Mouse (Mus musculus) ovary, postnatal 10 days (tissue): ENCODE data around the gene Fjx1.

Experiments used
- DNase-seq: peaks from one replicate; pipeline ENCODE4 v3.0.0; 2022; ENCODE audit warnings: low spot score

Gene Fjx1

DNA sequence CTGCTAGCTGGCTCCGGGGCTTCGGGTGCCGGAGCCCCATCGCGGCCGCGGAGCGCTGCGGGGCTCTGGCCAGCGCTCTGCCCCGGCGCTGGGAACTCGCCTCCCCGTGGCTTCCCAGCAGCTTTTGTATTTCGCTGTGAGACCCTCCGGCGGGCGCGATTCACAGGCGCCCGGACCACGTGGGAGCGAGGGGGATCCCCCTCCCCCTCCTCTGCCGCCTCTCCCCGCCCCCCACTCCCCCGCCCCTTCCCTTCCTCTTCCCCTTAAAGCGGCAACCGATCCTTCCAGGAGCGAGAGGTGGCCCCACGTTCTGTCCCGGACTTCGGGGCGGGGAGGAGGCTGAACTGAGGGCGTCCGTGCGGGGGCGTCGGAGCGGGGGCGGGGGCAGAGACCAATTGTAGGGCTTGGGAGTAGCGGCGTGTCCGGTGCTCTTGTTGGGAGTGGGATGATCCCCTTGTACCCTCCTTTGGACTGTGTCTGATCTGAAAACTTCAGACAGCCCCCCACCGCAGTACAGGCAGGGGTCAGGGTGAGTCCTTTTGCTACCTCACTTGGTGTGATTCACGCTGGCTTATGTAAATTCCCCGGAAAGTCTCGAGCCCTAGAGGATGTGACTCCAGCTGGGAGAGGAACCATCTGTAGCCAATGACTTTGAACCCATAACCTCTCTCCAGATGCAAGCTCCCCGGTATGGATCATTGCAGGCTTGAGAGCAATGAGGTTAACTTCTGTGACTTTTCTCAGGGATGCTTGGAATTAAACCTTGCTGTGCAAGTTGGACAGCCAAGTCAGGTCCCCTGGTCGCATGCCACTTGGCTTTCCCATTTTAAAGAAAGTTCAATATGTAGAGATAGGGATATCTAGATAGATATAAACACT, at the start of gene Fjx1:
Fjx1 (minus strand) TSS at position 829 of the 879 bp plus-strand sequence.
- DNase-seq = peak; percentile 9

DNA sequence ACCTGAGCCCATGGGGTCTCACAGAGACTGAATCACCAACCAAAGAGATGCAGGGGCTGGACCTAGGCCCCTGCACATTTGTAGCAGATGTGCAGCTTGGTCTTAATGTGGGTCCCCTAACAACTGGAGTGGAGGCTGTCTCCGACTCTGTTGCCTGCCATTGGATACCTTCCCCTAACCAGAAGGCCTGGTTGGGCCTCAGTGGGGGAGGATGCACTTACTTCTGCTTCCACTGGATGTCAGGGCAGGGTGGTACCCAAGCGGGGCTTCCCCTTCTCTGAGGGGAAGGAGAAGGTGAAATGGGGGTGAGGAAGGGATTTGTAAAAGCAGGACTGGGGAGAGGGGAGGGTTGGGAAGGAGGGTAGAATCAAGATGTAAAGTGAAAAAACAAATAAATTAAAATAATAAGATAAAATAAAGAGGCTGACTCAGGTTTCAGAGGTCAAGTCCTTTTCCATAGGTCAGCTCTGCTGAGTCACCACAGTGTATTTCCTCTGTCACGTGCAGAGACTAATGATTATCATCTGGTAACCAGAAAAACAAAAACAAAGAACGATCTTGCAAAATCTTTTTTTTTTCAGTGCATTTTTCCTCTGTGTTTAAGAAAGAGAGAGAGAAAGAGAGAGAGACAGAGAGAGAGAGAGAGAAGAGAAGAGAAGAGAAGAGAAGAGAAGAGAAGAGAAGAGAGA, 47.8 kb upstream of the Fjx1 start:
- DNase-seq = no peak

DNA sequence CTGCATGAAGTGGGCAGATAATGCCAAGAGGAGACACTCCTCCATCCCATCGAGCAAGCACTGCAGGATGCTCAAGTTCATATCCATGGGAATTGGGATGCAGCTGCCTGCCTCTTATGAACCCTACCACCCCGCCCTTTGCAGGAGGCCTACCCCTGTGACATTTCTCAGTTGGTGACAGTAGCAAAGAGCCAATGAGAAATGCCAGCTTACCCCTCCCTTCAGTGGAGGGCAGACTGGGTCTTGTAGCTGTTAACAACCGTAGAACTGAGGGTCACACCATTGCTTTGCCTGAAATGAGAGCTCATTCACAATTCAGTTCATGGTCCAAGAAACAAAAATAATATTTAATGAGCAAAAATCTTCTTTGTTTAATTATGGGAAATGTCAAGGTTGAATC, 28.4 kb upstream of the Fjx1 start:
- no peak for DNase-seq

DNA sequence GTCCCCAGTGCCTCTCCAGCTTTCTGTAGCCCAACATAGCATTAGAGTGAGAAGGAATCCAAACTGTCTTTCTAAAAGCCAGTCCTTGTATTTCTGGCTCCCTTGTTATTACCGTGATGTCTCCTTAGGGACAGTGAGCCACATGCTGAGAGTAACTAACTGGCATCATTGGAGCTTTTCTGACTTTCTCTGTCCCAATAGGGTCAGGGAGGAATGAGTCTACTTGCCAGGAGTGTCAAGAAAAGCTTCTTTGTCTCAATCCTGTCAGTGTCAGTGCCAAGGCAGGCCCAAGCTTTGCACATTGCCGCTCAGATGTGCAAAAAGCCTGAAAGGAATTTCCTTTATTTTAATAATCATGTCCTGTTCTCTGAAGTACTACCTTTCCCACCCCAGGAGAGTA, 23.8 kb upstream of the Fjx1 start:
- DNase-seq = no peak

DNA sequence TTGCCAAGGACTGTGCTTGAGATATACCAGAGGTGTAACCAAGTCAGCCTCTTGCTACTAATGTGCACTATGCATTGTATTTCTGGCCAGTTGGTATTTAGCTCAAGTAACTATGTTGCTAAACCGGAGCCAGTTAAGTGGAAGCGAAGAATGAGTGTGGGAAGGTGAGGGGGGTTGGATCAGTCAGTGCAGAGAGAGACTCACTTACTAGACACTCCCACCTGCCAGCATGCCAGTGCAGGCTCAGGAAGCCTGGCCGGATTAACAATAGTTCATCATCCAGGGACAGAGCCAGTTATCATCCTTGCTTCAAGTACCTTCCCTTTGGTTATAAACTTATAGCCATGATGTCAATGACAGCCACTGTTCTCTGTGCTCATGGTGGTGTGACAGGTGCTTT, 16.3 kb upstream of the Fjx1 start:
- DNase-seq = no peak

DNA sequence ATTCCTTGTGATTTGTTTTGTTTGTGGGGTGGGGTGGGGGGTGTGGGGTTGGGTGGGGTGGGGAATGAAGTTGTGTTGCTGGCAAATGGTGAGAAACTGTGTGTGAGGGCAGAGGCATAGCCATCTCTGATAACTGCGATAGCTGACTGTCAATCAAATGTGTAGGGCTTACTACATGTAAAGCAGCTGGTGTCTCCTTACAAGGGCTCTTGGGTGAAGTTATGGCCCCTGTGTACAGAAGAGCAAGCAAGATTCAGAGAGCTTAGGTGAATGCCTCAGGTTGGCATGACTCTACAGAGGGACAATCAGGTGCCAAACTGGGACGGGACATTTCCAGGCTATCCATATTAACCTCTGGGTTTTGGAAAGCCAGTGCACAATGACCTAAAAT, 12.0 kb upstream of the Fjx1 start:
- DNase-seq = no peak

DNA sequence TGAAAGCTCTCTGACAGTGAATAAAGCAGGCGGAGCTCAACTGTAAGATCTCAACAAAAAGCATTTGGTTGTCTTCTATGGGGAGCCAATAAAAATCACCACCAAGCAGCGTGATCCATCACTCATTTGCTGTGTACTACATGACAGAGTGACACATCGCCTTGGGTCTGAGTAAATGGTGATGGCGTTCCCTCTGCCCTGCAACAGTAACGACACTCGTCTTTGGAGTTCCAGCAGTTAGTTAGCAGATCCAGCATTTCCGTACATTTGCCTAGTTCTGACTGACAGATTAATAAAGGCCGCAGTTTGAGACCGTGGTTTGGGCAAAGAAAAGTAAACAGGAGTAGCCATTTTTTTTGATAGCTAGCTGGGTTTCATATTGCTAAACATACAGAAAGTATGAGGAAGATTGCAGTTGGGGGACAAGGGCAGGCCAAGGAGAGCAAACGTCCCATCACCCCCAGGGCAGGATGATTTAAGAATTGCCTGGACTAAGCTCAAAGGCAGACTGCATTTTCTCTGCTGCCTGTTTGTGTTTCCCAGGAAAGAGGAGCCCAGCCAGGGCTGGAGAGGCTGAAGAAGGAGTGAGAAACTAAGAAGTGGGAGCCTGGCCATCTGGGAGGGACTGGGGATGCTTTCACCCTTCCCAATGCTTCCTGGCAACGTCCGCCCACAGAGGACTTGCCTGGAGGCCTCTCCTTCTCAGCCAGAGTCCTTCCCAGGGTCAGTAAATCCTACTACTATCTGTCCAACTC, 11.5 kb upstream of the Fjx1 start:
- DNase-seq = peak; percentile 7

DNA sequence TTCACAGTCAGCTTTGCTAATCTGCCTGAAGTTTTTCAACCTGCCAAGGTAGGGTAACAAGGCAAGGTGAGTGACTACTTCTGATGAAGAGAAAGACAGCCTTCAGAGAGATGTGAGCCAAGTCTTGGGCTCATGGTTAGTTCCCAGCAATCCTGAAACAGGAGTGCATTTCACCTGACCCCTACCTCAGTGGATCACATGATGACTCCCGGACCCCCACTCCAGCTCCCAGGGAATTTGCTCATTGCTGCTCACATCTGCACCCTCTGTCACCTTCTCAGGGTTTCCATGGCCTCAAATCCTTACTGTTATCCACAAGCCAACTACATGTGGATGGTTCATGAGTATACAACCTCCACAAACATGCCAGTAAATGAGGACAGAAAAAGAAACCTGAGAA, 9.2 kb upstream of the Fjx1 start:
- no peak for DNase-seq

DNA sequence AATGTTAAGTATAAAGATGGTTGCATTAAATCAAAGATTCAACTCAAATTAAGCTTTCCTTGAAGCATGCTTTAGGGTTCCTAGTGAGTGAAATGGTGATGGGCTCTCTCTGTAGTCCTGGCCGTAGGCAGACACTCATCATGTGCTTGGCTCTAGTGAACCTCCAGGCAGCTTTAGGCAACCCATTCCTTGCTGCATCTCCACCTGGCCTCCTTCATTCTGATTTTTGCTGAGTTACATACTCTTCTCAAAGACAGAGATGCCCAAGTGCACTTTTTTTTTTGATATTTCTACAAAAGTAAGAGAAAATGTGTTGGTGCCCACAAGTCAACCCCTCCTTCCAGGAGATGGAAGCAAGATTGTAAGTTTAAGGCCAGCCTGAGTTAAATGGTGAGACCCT, 2.8 kb upstream of the Fjx1 start:
- DNase-seq = no peak

DNA sequence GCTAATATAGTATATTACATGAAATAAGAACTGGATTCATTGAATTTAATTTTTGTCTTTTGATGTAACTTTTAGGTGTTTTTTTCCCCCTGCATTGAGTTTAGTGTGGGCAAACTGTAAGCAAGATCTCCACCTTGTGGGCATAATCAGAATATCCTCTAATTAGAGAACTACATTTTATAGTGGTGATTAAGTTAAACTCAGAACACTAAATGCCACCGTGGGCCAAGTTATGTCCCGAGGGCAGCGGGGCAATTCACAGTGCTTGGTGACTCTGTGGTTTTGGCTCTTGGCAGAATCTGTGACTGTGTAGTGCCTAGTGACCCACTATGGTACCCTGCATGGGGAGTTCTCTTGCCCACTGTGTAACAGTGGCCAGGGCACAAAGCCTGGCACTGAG, 1.1 kb upstream of the Fjx1 start:
- DNase-seq = no peak

DNA sequence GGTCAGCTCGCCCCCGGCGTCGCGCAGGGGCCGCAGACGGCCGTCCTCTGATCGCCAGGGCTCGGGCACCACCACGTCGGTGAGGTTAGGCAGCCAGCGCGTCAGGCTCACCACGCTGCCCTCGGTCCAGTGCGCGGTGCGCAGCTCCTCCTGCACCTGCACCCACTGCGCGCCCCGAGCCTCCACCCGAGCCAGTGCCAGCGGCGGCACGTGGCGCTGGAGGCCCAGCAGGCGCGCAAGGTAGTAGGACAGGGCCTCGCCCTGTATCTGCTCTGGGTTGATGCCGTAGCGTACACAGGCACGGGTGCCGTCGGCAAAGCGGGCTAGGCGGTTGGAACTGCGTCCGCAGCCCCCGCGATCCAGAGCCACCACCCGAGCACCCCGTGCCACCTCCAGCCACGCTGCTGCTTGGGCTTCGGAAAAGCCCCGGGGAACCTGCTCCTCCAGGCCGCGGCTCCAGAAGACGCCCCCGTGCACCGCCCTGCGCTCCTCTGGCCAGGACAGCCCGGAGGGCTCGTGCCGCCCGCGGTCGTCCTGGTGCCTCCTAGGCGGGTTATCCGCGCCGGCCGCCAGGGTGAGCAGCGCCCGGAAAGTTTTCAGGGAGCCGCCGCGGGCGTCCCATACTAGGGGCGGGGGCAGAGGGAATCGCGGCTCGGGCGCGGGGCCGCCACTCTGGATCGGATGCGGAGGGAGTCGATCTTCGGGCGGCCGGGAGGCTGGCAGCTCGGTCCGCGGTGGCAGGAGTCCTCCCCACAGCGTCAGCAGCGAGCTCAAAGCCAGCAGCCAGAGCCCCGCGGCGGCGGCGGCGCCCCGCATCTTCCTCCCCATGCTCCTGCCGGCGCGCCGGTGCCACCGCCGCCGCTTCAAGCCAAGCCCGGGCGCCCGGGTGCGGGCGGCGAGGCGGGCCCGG, 1.3 kb downstream of the Fjx1 start:
- DNase-seq = peak; percentile 27

DNA sequence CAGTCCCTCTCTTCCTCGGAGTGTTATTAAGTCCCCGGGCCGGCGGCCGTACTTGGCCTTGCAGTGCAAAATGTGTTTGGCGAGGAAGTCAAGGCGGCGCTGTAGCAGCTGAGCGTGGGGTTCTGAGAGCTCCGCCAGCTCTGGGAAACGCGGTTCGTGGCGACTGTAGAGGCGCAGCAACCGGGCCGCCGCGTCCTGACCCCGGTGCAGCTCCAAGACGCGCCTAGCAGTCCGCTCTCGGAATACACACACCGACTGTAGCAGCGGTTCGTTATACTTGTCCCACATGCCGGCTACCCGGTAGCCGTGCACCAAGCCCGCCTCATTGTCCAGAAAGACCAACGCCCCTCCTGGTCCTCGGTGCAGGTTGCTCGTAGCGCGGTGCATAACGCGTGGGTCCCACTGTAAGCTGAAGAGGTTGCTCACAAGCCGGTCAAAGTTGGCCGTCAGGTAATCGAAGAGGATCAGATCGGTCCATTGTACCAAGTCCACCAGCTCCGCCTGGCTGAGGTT, 2.0 kb downstream of the Fjx1 start:
- DNase-seq = peak; percentile 24

DNA sequence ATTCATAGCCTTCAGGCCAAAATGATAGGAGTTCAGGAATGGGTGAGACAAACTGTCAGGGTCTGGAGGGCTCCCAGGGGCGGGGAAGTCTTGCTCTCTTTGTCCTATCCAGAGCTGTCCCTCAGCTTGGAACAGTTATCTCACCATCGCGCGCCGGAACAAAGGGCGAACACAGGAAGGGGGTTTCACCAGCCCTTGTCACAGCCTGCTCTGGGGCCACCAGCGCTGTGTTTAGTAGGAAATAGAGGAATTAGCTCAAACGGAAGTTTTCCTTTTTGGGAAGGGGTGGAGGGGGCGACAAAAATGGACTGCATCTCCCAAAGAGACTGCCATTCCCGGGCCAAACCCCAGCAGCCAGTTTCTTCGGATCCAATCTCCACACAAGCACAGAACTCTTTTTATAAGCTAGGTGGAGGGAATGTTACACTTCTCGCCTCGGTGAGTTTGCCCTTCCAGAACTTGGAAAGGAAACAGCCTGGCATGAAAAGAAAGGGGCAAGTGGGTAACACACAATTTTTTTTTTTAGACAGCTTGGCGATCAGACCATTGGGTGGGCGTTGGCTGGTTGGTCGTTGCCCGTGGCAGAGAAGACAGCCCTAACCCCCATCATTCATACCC, 2.6 kb downstream of the Fjx1 start:
- DNase-seq = no peak

DNA sequence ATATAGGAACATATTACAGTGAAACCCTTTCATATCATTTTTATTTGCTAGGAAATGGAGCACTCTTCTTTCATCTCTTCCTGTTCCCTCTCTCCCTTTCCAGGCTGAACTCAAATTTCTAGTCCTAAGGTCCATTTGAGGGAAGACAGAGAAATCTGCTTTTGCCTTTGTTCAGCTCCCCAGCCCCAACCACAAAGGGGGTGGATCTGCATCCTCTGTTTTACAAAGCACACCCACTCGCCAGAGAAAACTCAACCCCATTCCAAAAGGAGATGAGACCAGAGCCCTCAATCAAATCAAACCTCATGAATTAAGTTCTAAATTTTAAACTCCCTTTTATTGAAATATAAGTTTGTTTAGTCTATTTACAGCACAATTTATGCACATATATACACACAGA, 3.2 kb downstream of the Fjx1 start:
- no peak for DNase-seq

DNA sequence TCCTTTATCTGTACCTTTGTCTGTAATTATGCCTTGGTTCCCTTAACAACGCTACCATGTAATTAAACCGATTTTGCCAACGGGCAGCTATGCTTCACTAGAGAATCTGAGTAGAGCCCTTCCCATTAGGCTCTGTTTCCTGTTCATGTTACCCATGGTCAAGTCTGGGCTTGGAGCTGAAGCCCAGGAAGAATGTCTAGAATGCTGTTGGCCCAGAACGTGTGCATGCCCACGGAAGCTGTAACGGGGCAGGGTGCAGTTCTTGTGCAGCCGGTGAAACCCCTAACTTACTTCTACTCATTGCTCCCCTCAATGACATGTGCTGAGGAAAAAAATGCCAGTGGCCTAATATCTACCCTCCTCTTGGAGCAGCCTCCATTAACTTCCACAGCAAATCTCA, 4.5 kb downstream of the Fjx1 start:
- DNase-seq = no peak

DNA sequence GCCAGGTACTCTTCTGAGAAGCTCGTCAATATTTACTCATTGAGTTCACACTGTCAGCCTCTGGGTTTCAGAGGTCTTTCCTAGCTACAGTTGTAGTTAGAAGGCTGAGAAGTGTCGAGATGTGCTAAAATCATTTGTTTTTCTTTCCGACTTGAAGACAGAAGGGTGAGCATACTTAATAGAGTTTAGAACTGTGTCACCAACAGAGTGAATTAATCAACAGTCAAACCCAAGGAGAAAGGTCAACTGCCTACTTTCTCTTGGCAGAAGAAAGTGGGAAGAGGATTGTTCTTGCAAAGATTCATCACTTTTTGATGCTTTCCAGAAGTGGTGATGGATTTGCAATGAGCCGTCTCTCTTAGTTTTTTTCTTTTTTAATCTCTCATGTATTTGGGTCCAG, 5.4 kb downstream of the Fjx1 start:
- no peak for DNase-seq

DNA sequence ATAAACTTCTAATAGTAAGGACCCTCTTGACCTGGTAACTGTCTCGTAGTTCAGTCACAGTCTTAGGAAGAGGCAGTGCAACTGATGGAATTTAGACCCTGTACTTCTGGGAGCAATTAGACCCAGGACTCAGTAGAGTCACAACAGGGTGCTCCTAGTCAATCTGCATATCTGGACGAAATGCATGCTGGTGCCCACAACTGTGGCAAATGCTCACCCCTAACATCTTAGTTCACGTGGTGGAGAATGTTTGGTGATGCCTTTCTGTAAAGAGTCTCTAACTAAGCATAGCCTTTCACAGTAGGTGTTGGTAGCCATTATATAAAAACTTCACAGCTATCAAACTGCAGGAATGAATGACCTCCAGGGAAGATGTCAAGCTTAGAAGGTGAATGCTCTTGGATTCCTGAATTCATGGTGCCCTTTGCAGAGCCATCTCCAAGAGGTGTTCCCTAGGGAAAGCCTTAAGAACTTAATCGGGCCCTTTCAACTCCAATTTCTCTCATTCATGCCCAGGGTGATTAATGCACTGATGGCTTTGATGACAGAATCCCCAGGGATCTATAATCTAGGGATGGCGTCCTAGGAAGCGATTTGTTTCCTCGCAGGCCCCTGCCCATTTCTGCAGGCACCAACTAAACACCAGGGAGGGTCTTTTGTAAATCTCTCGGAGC, 14.8 kb downstream of the Fjx1 start:
- DNase-seq = no peak

DNA sequence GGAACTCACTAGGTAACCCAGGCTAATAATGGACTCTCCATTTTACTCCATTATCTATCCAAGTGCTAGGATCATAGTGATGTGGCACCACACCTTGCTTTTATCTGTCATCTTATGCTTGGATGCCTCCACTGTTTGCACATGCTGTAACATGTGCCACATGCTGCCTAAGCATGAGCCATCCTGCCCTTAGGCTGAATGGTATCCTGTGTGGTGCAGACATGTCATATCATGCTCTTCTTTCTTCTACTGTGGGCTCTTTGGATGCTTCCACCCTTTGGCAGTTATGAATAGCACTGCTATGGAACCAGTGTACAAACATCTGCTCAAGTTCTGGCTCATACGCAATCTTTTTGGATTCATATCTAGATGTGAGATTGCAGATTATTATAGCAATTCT, 18.4 kb downstream of the Fjx1 start:
- DNase-seq = no peak

DNA sequence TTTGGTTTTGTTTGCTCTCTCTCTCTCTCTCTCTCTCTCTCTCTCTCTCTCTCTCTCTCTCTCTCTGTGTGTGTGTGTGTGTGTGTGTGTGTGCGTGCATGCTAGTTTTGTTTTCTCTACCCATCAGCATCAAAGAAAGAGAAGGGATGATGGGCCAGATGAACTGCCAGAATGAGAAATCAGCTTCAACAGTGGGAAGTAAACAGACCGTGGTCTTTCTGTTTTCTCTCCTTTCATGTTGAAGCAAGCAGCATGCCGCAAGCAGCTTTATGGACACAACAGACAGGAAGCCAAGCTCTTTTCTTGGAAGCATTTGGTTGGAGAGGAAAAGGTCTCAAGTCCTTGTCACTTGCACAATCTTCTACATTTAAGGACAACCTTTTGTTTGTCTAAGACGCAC, 21.2 kb downstream of the Fjx1 start:
- DNase-seq = no peak

DNA sequence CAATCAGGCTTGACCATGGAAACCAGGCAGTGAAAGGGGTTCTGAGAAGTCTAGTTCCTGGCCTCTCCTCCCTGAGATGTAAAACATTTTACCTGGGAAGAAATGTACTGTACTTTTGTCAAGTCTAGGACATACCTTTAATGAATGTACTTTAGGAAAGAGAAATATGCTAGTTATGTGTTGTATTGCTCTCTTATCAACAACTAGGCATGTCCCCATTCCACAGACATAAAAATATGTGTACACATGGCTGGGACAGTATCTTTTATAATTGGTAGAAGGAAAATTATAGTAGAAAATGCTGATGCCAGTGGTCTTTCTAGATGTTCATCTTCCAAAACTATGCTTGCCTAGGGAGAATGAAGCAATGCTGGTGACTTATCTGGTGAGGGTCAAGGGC, 24.3 kb downstream of the Fjx1 start:
- no peak for DNase-seq

DNA sequence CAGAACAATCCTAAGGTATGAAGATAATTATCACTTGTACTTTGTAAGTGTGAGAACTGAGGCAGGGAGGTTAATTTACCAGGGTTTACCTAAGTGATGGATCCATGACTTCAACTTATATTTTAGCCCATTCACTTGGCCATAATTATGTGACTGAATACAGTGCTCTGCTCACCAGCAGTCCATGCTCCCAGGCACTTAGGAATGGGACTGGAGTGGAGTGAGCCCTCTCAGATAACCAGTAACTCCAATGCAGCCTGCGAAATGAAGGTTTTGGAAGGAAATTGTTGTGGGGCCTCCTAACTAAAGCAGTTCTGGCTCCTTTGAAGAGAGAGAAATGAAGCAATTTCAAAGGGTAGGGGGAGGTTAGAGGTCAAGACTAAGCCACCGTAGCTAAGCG, 25.9 kb downstream of the Fjx1 start:
- no peak for DNase-seq
